9 mouse cellular contexts compared by ENCODE assay signal in the genomic region with DNA sequence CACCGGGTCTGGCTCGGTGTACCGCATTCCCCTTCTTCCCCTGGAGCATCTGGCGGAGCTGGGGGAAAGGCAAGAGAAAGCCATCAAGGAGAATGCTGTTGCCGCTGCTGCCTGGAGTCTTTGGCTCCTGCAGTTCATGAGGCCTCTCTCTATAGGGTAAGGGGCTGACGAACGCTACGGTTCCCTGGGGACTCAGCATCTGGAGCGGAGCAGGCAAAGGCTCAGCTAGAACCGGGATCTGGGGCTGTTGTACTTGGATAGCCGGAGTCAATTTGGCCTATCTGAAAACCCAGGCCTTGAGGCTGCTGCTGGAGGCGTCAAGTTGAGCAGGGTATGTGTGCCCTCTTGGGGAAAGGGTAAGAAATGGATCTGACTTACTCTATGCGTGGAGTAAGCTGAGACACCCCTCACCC. TPM values are rescaled to one million over a fixed set of nuclear protein-coding genes. Genes with fewer than 3 reads are reported as not detected.
DNase-seq lines count a peak whose midpoint lies in the region; ATAC-seq and TF ChIP-seq lines count a peak whose summit lies in the region.
"Had no signal": no experiment of that assay in that cellular context is flagged by ENCODE, and none has a peak within 500 bp of the region (broad histone marks: within the 10 kb centered on the region; RNA-seq: fewer than 3 reads in every experiment).

No protein-coding gene starts in this region.

- H3K27ac ChIP-seq in lung, embryonic 14.5 days (ENCODE audit: low read depth) = no peak overlapping the region
- peak overlapping the region; percentile 61 for H3K27ac ChIP-seq in embryonic facial prominence, embryonic 14.5 days (replicated peaks; ENCODE audit: low read depth, low read length)
- H3K27ac ChIP-seq in limb, embryonic 12.5 days = no peak overlapping the region
- H3K27ac ChIP-seq: heart, adult 2 months had no signal

- no peaks in the 10 kb centered on the region for H3K36me3 ChIP-seq in lung, embryonic 14.5 days (ENCODE audit: insufficient read depth)
- no peaks in the 10 kb centered on the region for H3K36me3 ChIP-seq in embryonic facial prominence, embryonic 14.5 days (ENCODE audit: control insufficient read depth, insufficient read depth, low read length)
- H3K36me3 ChIP-seq in limb, embryonic 12.5 days = no peaks in the 10 kb centered on the region
- H3K36me3 ChIP-seq in splenic B cell, adult 2 months (ENCODE audit: control insufficient read depth, insufficient read depth, low read length, poor library complexity, severe bottlenecking) = no peaks in the 10 kb centered on the region

- peak overlapping the region; percentile 67 for H3K4me2 ChIP-seq in lung, embryonic 14.5 days
- peak overlapping the region; percentile 77 for H3K4me2 ChIP-seq in embryonic facial prominence, embryonic 14.5 days (ENCODE audit: low read depth, low read length)
- peak overlapping the region; percentile 72 for H3K4me2 ChIP-seq in limb, embryonic 12.5 days

- no peaks in the 10 kb centered on the region for H3K9me3 ChIP-seq in lung, embryonic 14.5 days (ENCODE audit: low read depth, low read length)
- H3K9me3 ChIP-seq in embryonic facial prominence, embryonic 14.5 days (ENCODE audit: control insufficient read depth, low read length) = no peaks in the 10 kb centered on the region
- no peaks in the 10 kb centered on the region for H3K9me3 ChIP-seq in limb, embryonic 12.5 days

- H3K27me3 ChIP-seq in lung, embryonic 14.5 days (ENCODE audit: insufficient read depth, low read length) = peaks cover 82% of the 10 kb centered on the region
- H3K27me3 ChIP-seq in embryonic facial prominence, embryonic 14.5 days (replicated peaks; ENCODE audit: control insufficient read depth, insufficient read depth, low read length) = peaks cover 88% of the 10 kb centered on the region
- peaks cover 99% of the 10 kb centered on the region for H3K27me3 ChIP-seq in limb, embryonic 12.5 days
- peaks cover 16% of the 10 kb centered on the region for H3K27me3 ChIP-seq in splenic B cell, adult 2 months (ENCODE audit: control insufficient read depth, insufficient read depth, low read length, poor library complexity, severe bottlenecking)

- intact Hi-C loops in left cerebral cortex, postnatal 4 days (cut with DNase I) = loop anchor here (5.0 to 10.0 kb wide), 4 partner anchors 131 to 1204 kb away; no protein-coding TSS in a partner anchor

- peak overlapping the region; percentile 35 for H3K4me3 ChIP-seq in lung, embryonic 14.5 days (ENCODE audit: low read depth, low read length)
- H3K4me3 ChIP-seq in embryonic facial prominence, embryonic 14.5 days (ENCODE audit: low read depth, low read length) = peak overlapping the region; percentile 39
- peak overlapping the region; percentile 37 for H3K4me3 ChIP-seq in limb, embryonic 12.5 days (replicated peaks)

- 3% methylated on average over 13 of the region's 13 CpGs for WGBS in lung, embryonic 14.5 days
- WGBS in embryonic facial prominence, embryonic 14.5 days = 0% methylated on average over 12 of the region's 13 CpGs
- WGBS in limb, embryonic 12.5 days = under 1% methylated on average over 13 of the region's 13 CpGs

- peak overlapping the region; percentile 20; the same call in 1 of the 2 replicates for H3K9ac ChIP-seq in lung, embryonic 14.5 days
- peak overlapping the region; percentile 56 for H3K9ac ChIP-seq in embryonic facial prominence, embryonic 14.5 days (ENCODE audit: low read depth, low read length)
- H3K9ac ChIP-seq in limb, embryonic 12.5 days (replicated peaks) = peak overlapping the region; percentile 38; the same call in 1 of the 2 replicates

- H3K4me1 ChIP-seq in lung, embryonic 14.5 days (ENCODE audit: insufficient read depth) = peaks cover 7% of the 10 kb centered on the region; the same call in 1 of the 2 replicates
- H3K4me1 ChIP-seq in embryonic facial prominence, embryonic 14.5 days (ENCODE audit: control insufficient read depth, insufficient read depth, low read length) = peaks cover 27% of the 10 kb centered on the region; the same call in 1 of the 2 replicates
- H3K4me1 ChIP-seq in limb, embryonic 12.5 days (replicated peaks) = peaks cover 58% of the 10 kb centered on the region

- no peak; the same call in 1 of the 2 replicates for ATAC-seq in lung, embryonic 14.5 days (ENCODE audit: insufficient read depth)
- ATAC-seq in embryonic facial prominence, embryonic 14.5 days (ENCODE audit: low read depth) = no peak
- ATAC-seq in limb, embryonic 12.5 days (ENCODE audit: insufficient number of reproducible peaks, insufficient read depth, low FRiP score, low TSS enrichment, low read depth) = no peak

- 0 out of 2 replicates have a peak, but pooled peaks have one; percentile 1 for TF ChIP-seq CTCF in lung, embryonic 14.5 days (IDR thresholded peaks at IDR 0.05; ENCODE audit: low read depth)

- DNase-seq in lung, embryonic 14.5 days = peak; percentile 38
- no peak for DNase-seq in lung, postnatal 36 days
- no peak for DNase-seq in embryonic facial prominence, embryonic 14.5 days (ENCODE audit: low spot score)
- peak; percentile 38 for DNase-seq in splenic B cell, adult 2 months (ENCODE audit: low read depth, low spot score)
- DNase-seq in T-cell, adult 2 months (ENCODE audit: low spot score) = no peak
- DNase-seq in left cerebral cortex, postnatal 4 days = no peak
- no peak for DNase-seq in ovary, adult 18-20 months (ENCODE audit: low spot score)

RNA-seq across cellular contexts. Expression of a gene that starts 0.6 kb away (rescaled TPM):
- not detected in 2 replicates for polyA plus RNA-seq in lung, embryonic 14.5 days (2014; fragmentation: Nextera tagmentation; extraction: Ambion mirVana)
- 0.29 and 0.34 TPM in 2 replicates for polyA plus RNA-seq in embryonic facial prominence, embryonic 14.5 days (2014; fragmentation: Nextera tagmentation; extraction: Ambion mirVana)
- polyA plus RNA-seq in limb, embryonic 12.5 days (2016; fragmentation: Nextera tagmentation; extraction: Ambion mirVana) = 0.35 TPM in 1 of 2 replicates, not detected in the other
- not detected for total RNA-seq in left cerebral cortex, postnatal 4 days (2021)
- total RNA-seq: heart, adult 2 months had no signal
- polyA plus RNA-seq: heart, adult 2 months had no signal

RNA-seq across cellular contexts. Expression of a gene that starts 7.7 kb away (rescaled TPM):
- not detected in 2 replicates for polyA plus RNA-seq in lung, embryonic 14.5 days (2014; fragmentation: Nextera tagmentation; extraction: Ambion mirVana)
- 0.97 TPM in 1 of 2 replicates, not detected in the other for polyA plus RNA-seq in embryonic facial prominence, embryonic 14.5 days (2014; fragmentation: Nextera tagmentation; extraction: Ambion mirVana)
- 0.55 TPM in 1 of 2 replicates, not detected in the other for polyA plus RNA-seq in limb, embryonic 12.5 days (2016; fragmentation: Nextera tagmentation; extraction: Ambion mirVana)
- total RNA-seq in left cerebral cortex, postnatal 4 days (2021) = not detected
- total RNA-seq: heart, adult 2 months had no signal
- polyA plus RNA-seq: heart, adult 2 months had no signal

RNA-seq across cellular contexts. Expression of a gene that starts 8.2 kb away (rescaled TPM):
- polyA plus RNA-seq in lung, embryonic 14.5 days (2014; fragmentation: Nextera tagmentation; extraction: Ambion mirVana) = 2.9 and 3.4 TPM in 2 replicates
- 15.7 and 23.1 TPM in 2 replicates for polyA plus RNA-seq in embryonic facial prominence, embryonic 14.5 days (2014; fragmentation: Nextera tagmentation; extraction: Ambion mirVana)
- polyA plus RNA-seq in limb, embryonic 12.5 days (2016; fragmentation: Nextera tagmentation; extraction: Ambion mirVana) = 4.2 and 5.0 TPM in 2 replicates
- 1 to 10 TPM; 1.0 to 1.5 TPM for total RNA-seq in left cerebral cortex, postnatal 4 days (2021)

Comparison
In these comparisons a context has a peak if more than half of its experiments do, and no peak if none do; other contexts are left out.
1. DNase-seq: peak in lung, embryonic 14.5 days (single experiment) and splenic B cell, adult 2 months (single experiment); none in lung, postnatal 36 days (single experiment), embryonic facial prominence, embryonic 14.5 days (single experiment), T-cell, adult 2 months (single experiment), left cerebral cortex, postnatal 4 days (single experiment) and ovary, adult 18-20 months (single experiment).
2. Peak in every context shown above with its lines, with median percentiles within 50 percentile points of each other: H3K4me2 ChIP-seq, H3K4me3 ChIP-seq and H3K9ac ChIP-seq.